Mouse (Mus musculus) frontal cortex, adult 2 months (tissue): ENCODE measurements around the gene Sgcb. TPM values are rescaled to one million over a fixed set of nuclear protein-coding genes. Genes with fewer than 3 reads are reported as not detected.

Experiments
- DNase-seq, 2 experiments: peaks; one replicate each; pipeline ENCODE4 v3.0.0; 2022; ENCODE audit warnings: low spot score in 1 of 2; ENCODE audit errors: extremely low spot score in 1 of 2
- polyA plus RNA-seq: library from polyadenylated mRNA; depleted of rRNA; stranded (reverse); fragments of >200 nt; gene quantifications from 2 replicates; pipeline ENCODE4 v1.2.3, GENCODE M21; 2012

Gene Sgcb
- polyA plus RNA-seq, 1 experiment, result 52.4 TPM

DNA sequence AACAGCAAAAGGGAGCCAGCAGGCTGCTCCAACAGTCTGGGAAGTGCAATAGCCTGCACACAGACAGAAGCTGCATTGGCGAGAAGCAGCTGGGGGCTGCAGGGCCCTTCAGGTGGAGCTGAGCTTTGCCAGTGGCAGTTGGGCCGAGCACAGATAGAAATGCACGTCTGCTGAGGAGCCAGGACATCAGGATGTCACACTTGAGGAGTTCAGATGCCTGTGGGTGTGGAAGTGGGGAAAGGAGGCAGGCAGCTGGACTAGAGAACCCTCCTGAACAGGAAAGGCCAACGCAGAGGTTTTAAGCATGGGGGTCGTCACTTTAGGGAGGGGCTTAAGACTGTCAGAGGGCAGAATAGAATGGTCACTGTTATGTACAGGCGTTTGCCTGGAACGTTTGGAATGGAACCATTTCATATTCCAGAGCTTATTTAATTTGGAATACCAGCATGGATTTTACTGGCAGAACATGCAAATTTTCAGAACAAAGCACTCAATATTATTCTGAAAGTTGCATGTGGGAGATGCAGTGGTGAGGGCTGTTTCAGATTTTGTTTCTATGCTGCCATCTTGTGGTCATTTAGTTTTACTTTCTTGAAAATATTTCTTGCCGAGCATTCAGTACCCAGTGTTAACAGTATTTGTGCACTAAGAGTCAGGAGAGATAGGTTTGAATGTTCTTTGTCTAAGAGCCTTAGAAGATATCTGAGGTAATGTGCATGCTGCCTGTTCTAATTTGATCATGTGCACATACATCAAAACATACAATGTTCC, 10.1 kb downstream of the Sgcb start:
- peak in 1 of 2 experiments; percentile 78 for DNase-seq

DNA sequence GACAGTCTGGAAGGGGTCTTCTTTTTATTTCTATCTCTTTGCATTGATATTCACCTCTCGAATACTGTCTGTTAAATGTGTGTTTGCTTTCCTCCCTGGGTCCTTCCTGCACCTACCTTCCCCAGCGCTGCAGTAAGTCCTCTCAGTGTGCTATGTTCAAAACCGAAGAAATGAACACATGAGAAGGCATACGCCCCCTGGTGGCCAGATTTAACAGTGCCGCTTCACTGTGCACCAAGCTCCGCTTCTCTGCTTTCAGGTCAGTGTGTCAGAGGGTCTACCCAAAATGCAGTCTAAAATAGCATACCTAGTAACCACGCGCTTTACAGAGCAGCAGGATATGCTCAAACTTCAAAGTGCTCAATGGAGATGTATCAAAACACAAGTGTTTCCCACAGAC, 14.4 kb downstream of the Sgcb start:
- peak; percentile 52 to 93 for DNase-seq

DNA sequence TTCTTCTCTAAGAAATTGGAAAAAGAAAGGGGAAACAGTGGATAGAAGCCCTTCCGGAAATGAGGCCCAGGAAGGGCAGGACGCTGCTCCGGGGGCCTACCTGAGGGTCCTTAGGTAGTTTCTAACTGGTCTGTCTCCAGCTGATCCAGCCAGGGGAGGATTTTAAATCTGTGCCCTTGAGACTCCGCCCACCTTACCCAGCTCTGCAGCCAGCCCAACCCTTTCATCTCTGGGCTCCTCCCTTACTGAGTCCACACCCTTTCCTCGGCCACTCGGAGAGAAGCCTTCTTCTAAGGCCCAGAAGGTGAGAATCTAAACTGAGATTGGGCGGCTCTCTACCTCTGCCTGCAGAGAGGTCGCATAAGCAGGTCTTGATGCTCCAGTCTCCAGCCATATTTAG, 15.3 kb downstream of the Sgcb start, which contains the start of gene Lrrc66:
Lrrc66 (minus strand) TSS at position 236 of the 400 bp plus-strand sequence.
- DNase-seq, result no peak

DNA sequence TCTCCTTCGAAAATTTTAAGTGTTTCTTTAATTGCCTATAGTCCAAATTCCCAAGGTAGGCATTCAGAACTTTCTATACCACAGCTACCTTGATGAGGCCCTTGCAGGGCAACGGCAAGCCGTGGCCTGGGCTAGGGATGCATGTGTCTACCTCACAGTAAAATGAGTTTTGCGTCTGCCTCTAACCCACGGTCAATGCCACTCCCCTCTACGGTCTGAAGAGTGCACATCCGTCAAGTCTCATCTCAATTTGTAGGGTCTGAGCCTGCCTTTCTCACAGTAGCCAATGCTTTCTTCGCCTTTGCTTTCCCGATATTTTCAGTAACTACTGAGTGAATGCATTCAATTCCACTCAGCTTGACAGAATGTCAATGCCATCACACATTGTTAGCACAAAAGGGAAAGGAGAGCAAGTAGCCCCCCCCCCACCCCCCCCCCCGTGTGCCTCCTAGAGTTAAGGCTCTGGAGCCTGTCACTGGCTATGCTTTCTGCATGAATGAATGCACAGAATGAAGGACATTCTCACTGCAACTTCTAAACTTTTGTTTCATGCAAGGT, 16.5 kb downstream of the Sgcb start:
- DNase-seq, result no peak

DNA sequence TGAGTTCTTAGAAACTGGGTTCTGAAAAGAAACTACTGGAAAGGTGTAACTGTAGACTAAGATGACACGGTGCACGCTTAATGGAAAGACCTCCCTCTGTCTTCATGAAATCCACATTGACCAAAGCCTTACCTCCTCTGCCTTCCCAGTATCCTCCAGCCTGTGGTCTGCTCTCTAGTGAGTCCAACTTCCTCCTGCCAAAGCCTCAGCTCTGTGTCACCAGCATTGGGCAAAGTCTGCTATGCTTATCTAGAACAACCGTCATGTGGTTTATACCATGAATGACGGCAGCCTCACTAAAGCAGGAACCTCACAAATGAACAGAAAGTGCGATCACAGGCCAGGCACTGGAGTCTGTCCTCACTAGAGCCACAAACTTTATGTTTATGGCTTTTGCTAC, 17.4 kb downstream of the Sgcb start:
- no peak for DNase-seq

DNA sequence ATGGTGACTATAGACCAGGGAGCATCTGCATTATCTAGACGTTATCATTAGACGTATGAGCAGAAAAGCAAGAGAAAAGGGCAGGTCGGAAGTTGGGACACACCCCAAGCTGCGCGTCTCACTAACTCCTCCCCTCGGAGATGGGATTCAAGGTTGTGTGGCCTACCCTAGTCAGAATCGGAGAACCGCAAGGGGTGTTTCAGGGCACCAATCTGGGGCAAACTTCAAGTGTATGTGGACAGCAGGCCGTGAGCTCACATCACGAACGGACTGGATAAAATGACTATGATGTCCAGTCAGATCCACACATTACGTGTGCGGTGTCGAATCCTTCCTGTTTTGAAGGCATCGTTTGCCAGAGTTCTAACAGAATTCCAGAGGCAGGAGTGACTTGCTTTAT, 19.6 kb downstream of the Sgcb start:
- no peak for DNase-seq

DNA sequence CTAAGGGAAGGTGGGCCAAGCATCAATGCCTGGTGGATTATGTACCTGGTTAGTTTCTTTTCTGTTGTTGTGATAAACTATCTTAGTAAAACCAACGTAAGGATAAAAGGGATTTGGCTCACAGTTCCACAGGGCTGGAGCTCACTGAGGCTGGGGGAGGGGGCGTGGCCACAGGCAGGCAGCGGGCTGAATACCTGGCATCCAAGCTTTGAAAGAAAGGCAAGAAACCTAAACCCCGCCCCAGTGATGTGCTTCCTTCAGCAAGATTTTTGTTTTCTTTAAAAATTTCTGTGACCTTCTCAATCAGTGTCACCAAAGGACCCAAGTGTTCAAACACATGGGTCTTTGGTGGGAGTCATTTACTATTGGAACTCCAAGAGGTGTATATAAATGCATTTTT, 20.0 kb downstream of the Sgcb start:
- no peak for DNase-seq

DNA sequence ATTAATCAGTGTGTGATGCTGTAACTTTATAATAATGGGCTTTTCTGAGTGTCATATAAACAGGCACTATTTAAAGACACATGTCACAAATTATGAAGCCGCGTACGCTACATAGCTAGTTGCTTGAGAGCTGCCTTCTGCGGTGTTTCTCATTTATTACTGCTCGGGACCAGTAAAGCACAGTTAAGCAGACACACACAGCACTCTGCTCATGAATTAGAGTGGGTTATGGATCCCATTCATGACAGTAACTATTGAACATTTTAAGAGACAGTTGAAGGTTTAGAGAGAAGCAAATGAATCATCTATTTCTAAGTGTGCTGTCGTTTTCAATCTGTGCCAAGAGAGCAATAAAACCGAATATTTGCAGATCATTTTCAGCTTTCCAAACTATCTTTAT, 20.7 kb downstream of the Sgcb start:
- DNase-seq, result no peak

DNA sequence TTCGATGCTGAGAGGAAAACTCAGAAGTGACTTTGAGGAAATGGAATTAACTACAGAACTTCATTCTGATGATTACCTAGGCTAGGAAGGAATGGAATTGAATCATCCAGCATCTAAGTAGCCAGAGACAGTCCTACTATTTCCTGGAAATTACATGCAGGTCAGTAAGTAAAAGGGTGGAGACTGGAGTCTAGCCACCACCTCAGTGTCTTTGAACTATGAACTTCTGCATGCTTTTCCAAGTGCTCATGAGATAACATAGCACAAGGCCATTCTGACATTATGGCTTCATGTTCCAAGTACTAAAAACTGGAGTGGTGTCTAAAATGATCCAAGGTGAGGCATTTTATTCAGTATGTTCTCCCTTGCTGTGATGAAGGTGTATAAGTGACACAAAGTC, 22.1 kb downstream of the Sgcb start:
- no peak for DNase-seq

DNA sequence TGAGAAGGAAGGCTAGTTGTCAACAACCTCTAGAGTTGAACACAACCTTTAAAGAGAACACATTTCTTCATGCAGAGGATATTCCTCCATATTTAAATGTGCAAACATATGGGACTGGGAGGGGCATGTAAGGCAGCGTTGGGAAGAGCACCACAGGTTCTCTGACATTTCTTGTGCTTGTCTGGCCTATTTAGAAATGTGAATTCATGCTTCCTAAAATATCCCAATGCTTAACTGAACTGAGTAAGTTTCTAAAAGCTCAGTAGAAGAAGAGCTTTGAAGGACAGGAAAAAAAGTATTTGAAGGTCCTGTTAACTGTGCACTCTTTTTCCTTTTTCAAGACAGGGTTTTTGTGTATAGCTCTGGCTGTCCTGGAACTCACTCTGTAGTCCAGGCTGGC, 28.6 kb downstream of the Sgcb start:
- DNase-seq, result no peak

DNA sequence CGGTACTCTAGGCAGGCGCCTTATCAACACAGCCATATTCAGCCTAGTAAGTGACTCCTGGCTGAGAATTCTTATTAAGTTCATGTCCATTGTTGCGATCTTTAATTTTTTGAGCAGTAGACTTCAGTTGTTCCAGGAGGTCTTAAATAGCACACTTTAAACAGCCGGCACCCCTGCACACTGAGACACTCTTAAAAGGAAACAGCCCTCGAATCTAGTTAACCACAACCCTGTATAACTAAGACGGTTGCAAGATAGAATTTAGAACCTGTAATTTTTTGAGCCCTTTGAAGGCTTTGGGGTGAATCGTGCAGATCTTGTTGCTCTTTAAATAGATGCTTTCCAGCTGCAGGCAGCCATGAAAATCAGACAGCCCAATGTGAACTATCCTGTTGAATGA, 32.4 kb downstream of the Sgcb start:
- DNase-seq, result no peak

DNA sequence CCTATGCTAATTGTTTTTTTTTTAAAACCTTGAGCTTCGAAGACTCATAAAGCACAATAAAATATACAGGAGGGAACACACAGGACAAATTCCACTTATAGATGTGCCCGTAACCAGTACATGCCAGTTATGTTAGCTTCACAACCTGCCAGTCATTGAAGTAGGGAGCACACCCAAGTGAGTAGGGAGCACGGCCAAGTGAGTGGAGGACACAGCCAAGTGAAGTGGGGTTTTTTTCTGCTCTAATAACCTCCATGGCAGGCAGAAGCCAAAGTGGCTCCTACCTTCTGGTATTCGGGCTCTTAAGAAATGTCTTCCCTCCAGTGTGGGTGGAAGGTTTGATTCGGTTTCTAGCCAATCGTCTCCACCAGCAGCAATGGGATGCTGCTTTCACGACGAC, 34.3 kb downstream of the Sgcb start:
- DNase-seq, result no peak

DNA sequence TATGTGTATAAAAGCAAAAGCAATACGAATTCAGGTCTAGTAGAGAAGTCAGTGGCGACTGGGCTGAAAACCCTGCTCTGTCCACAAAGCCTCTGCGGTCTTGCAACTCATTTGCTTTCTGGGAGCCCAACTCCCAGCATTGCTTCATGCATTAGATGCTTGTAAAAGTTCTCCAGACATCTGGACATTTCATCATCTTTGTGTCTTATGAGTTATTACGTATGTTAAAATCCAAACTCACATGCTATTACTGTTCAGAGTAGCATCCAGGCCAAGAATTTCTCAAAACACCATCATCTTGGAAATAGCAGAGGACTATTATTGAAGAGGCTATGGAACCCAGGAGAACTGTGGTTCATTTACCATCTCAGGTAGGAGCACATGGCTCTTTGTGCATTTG, 36.5 kb downstream of the Sgcb start:
- DNase-seq, result no peak

DNA sequence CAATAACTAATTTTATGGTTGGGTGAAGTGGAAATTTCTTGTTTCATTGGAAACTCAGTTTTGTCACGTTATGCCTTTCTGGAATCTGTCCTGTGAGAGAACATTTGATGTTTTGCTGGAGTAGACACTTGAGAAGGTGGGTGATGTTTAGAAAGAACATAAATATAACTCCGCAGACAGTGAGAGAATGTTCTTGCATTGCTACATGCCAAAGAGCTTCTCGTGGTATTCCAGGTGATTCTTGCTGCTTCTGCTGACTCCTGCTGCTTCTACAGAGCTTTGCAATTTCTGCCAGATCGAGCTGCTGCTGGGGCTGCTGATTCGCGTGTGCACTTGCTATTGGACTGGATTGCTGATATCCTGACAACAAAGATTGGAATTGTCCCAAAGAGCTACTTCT, 42.6 kb downstream of the Sgcb start:
- peak in 1 of 2 experiments; percentile 36 for DNase-seq

DNA sequence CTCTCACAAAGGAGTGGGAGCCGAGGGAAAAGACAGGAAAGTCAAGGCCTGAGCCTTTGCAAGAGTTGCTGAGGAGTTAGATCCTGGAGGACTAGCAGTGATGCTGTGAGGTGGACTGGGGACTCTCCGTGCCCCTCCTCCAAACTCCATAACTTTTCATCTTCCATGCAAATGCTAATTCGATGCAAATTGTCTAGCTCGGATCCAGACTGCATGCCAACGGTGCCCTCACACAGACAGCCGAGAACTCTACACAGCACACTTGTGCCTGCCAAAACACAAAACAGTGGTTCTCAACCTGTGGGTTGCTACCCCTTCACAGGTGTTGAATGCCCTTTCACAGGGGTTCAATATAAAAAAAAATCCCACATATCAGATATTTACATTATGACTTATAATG, 43.0 kb downstream of the Sgcb start:
- DNase-seq, result peak in 1 of 2 experiments; percentile 19

DNA sequence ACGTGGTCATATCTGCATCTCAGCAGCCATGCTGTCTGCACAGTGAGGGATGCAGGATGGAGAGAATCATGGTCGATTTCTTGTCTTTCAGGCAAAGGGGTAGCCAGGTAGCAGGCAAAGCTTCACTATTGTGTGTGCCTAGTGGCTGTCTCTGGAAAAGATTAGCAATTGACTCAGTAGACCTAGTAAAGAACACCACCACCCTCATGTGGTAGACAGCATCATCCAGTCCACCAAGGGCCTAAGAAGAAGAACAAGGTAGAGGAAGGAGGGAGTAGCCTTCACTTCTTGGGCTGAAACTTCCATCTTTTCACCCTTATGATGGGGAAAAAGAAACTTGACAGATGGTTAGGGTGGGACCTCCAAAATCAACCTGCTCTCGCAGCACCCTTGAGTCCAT, 44.7 kb downstream of the Sgcb start:
- DNase-seq, result no peak

DNA sequence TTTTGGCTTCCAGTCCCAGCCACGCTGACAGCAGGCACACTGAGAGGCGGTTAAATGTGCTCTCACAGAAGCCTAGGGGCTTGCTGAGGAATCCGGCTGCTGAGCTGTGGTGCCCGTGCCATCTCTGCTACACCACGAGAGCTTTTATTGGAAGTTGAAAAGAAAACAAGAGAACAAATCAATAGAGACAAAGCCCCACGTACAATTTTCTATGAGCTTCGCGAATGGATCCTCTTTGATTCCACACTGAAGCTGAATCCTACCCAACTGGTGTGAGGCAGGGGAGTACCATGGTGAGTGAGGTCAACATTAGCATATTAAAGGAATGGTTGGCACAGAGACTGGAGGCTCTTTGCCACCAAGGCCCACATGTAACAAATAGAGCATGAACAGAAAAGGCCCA, 46.2 kb downstream of the Sgcb start:
- DNase-seq, result no peak

DNA sequence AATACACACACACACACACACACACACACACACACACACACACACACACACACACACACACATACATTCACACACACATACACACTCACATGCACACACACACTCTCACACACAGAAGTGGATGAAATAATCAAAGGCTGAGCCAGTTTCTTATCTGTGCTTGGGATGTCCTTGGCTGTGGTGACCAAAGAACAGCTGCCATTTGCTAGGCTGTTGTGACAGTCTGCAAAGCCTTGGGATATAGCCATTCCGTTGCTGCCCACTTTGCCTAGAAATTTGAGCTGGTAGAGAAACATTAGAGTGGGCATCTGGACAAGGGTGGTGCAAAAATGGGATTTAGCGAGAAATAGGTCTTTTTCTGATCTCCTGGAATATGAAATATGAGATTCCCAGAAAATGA, 47.6 kb downstream of the Sgcb start:
- DNase-seq, result no peak

DNA sequence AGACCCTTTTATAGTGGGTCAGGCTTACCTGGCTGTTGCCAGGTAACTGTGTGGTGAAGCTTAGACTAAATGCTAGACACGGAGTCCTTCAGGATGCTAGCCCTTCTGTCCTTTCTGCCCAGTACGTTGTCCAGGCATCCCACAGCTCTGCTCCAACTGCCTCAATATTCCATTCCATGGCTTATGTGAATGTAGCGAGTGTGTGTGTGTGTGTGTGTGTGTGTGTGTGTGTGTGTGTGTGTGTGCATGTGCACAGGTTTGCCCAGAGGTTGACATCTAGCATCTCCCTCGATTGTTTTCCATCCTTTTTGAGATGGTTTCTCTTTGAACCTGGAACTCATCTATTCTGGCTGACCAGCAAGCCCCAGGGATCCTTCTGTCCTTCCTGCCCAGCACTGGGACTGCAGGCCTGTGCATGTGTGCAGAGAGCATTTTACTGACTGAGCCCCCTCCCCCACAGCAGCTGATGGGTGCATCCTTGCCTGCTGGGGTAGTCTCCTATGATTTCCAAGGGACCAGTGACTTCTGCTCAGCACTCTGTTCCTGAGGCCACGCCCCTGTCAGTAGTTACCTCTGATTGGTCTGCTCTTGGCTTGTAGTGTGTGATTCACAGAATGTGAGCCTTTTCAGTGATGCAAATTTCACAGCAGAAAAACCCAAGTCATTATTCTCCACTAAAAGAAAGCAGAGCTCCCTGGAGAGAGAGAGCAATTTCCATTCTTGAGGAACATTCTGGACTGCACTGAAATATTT, 48.5 kb downstream of the Sgcb start:
- no peak for DNase-seq

DNA sequence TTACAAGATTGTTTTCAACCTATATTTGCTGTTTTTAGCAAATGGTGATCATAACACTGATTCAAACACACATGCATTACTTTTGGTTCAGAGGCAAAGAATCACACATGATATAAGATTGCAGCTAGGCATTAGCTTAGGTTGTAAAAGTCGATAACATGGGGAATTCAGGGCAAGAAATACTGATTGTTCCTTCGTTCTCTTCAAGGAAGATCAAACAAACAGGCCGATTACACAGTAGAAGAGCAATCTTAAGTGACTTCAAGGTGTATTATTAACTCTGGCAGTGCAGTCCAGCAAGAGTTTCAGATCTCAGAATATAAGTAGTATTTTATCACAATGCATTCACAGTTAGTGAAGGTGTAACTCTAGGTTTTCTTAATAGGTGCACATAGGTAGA, 60.5 kb downstream of the Sgcb start:
- DNase-seq, result no peak

DNA sequence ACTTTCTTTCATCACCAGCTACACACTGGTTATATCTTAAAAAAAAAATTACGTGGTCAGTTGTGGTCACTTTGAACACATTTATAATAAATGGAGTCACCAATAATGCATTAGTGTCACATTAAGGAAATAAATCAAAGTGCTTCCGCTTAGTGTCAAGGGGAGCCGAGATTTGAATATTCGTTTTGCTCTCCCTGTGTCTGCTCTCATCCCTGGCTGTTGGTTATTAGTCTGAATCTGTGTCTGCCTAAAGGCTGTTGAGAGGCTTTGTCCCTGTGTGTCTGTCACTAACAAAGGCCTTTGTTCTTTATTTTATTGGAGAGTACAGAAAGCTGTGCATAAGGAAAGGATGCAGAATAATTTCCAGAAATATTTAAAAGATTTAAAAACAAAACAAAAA, 61.0 kb downstream of the Sgcb start:
- DNase-seq, result no peak
